8 mouse cellular contexts compared by ENCODE assay signal in the genomic region with DNA sequence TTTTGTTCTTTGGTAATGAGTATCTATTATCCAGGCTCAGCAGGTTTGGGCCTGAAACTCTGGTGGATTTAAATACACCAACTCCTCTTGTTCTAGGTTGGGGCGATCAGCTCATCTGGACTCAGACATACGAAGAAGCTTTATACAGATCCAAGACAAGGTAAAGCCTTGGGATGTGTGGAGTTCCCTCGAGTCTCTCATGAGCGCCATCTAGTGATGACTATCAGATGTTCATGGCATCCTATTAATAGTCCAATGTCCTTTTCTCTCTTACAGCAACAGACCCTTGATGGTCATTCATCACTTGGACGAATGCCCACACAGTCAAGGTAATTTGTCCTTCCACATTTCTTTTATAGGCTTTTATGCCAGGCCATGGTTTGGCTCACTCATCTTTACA. TPM values are rescaled to one million over a fixed set of nuclear protein-coding genes. Genes with fewer than 3 reads are reported as not detected.
DNase-seq lines count a peak whose midpoint lies in the region.

No protein-coding gene starts in this region.

- DNase-seq in left cerebral cortex, postnatal 25 days (ENCODE audit: low spot score in 2 of 2) = peak; percentile 23 to 27
- DNase-seq in left cerebral cortex, postnatal 36 days (ENCODE audit: low spot score in 2 of 2) = no peak
- peak; percentile 76 for DNase-seq in ES-CJ7 (ENCODE audit: low read depth, low spot score)
- DNase-seq in adrenal gland, postnatal 10 days = peak; percentile 41
- peak; percentile 18 for DNase-seq in fibroblast of lung, adult 2 months (ENCODE audit: low read depth)
- DNase-seq in kidney, postnatal 36 days = peak; percentile 35 to 44
- DNase-seq in urinary bladder, postnatal 36 days (ENCODE audit: low spot score in 2 of 2) = no peak
- no peak for DNase-seq in layer of hippocampus, postnatal 36 days

- intact Hi-C loops in left cerebral cortex, postnatal 25 days (cut with DNase I) = loop anchor here (1.0 kb wide), 1 partner anchor 99 kb away; no protein-coding TSS in a partner anchor
- intact Hi-C loops in left cerebral cortex, postnatal 36 days (cut with DNase I) = loop anchor here (10.0 kb wide), 1 partner anchor 101 kb away; no protein-coding TSS in a partner anchor

RNA-seq across cellular contexts. Expression of gene Agr2, which starts 3.1 kb away (rescaled TPM):
- not detected for total RNA-seq in left cerebral cortex, postnatal 25 days (2021)
- total RNA-seq in left cerebral cortex, postnatal 36 days (2021) = not detected
- total RNA-seq in adrenal gland, postnatal 10 days (2021) = not detected
- total RNA-seq in layer of hippocampus, postnatal 36 days (2021) = not detected

RNA-seq across cellular contexts. Expression of gene Tspan13, which starts 46.5 kb away (rescaled TPM):
- total RNA-seq in left cerebral cortex, postnatal 25 days (2021) = 100 to 1,000 TPM; 199 to 216 TPM
- total RNA-seq in left cerebral cortex, postnatal 36 days (2021) = 100 to 1,000 TPM; 192 to 206 TPM
- total RNA-seq in adrenal gland, postnatal 10 days (2021) = 10 to 100 TPM; 35.7 to 47.8 TPM
- total RNA-seq in layer of hippocampus, postnatal 36 days (2021) = 100 to 1,000 TPM; 280 to 297 TPM

Comparison
In these comparisons a context has a peak if more than half of its experiments do, and no peak if none do; other contexts are left out.
1. DNase-seq: peak in left cerebral cortex, postnatal 25 days (2 of 2), ES-CJ7 (single experiment), adrenal gland, postnatal 10 days (single experiment), fibroblast of lung, adult 2 months (single experiment) and kidney, postnatal 36 days (2 of 2); none in left cerebral cortex, postnatal 36 days (0 of 2), urinary bladder, postnatal 36 days (0 of 2) and layer of hippocampus, postnatal 36 days (0 of 2).